Mouse (Mus musculus) left cerebral cortex, postnatal 25 days (tissue): ENCODE measurements around the gene Cda. TPM values are rescaled to one million over a fixed set of nuclear protein-coding genes. Genes with fewer than 3 reads are reported as not detected.

Experiments
- microRNA-seq, 2 experiments: library from miRNA; unstranded; fragments of <30 nt; microRNA quantifications; one replicate each; pipeline ENCODE4 v1.2.0; 2022
- total RNA-seq, 2 experiments: library from RNA; stranded (reverse); gene quantifications; 2 replicates each; pipeline ENCODE4 v1.2.3; 2021

Gene Cda
- total RNA-seq, 2 experiments from 2014 or later, result 1.7 to 2.1 TPM

Small RNAs within 50 kb of the gene (microRNA-seq; reads per million reads assigned to microRNA genes)
- gene Gm27646 (0 reads per million in 2 experiments), gene Mir7019 (17.1 to 18.6 reads per million in 2 experiments)

Other genes with a start within 250 kb of the Cda start
- gene Hp1bp3, start 151.7 kb downstream of the Cda start, total RNA-seq, result 100 to 1,000 TPM; 169 to 180 TPM
- gene Sh2d5, start 117.6 kb downstream of the Cda start, total RNA-seq, result 10 to 100 TPM; 60.0 to 68.4 TPM
- 10 to 100 TPM; 23.7 to 25.1 TPM for gene Kif17, start 117.6 kb downstream of the Cda start, total RNA-seq
- gene Ddost, start 63.3 kb downstream of the Cda start, total RNA-seq, result 10 to 100 TPM; 94.8 to 96.3 TPM
- gene Pink1, start 41.7 kb downstream of the Cda start, total RNA-seq, result 100 to 1,000 TPM; 261 to 283 TPM
- 10 to 100 TPM; 27.8 to 34.8 TPM for gene Fam43b, start 28.5 kb upstream of the Cda start, total RNA-seq
- gene Mul1, start 66.7 kb upstream of the Cda start, total RNA-seq, result 10 to 100 TPM; 61.8 to 61.9 TPM
- gene Camk2n1, start 86.3 kb upstream of the Cda start, total RNA-seq, result 1,000 to 10,000 TPM; 1,251 to 1,365 TPM